Mouse (Mus musculus): Measurements from ENCODE around the gene Wdr43.

Gene Wdr43

DNA sequence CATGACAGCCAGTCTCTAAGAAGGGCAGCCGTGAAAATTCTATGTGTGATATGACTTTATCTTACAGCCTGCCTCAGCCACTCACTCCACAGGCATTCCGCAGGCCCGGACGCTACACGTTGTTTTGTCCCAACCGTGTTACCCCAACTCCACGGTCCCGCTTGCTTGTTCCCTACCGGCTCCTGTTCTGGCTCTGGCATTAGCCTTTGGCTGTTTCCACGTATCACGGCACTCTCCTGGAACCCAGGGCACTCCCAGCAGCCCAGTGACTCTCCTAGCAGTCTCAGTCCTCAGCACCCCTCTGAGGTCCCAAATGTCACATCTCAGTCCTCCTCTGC lies 82.9 kb downstream of the Wdr43 start:
- DNase-seq (ENCODE audit: extremely low spot score, low spot score), result no peak

DNA sequence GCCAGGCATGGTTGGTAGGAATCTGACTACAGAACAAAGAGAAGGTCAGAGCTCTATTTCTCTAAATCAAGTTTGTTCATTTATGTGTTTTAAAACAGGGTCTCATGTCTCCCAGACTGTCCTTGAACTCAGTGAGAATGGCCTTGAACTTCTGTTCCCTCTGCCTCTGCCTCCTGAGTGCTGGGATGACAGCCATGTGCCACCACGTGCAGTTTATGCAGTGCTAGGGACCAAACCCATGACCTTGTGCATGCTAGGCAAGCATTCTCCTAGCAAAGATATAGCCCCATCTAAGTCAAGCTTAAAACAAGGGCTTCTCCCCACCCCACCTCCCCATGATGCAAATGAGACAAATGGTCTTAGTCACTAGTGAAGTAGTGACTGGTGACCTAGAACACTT lies 89.4 kb downstream of the Wdr43 start:
- DNase-seq (ENCODE audit: extremely low spot score, low spot score), result no peak

DNA sequence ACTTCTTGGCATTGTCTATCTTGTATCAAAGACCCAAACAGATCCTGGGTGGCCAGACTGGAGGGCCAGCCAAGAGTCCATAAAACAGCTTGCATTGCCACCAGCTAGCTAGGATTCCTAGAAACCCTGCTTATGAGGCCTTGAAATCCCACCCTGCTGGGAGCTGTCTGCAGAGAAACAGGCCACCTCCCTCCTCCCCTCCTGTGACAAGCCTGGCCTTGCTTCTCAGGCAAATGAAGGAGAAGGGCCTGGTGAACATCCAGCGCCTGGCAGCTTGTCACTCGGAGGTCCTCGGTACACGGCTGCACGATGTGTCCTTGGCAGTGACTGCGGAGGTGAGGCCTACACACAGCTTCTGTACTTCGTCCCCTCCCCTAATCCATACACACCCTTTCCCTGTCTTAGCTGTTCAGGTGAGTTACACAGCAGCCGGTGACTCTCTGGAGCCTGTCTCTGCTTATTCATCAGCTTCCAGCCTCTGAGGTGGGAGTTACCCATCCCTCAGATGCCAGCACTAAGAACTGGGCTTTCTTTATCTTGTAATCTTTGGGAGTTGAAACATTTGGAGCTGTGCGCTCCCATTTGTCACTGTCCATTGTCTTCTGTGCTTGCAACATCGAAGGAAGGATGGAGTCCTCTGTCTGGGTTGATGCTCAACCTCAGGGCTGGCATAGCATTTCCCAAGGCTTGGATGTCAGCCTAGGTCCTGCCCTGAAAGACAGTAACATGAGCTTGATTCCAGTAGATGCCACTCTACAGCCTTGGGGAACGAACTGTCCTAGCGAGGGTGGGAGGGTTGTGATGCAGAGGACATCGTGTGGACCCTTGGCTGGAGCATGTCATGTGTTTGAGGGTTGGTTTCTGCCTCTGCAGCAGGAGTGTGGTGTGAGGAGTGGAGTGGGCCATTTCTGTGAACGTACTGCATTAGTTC lies 90.1 kb downstream of the Wdr43 start:
- no peak for DNase-seq (ENCODE audit: extremely low spot score, low spot score)

DNA sequence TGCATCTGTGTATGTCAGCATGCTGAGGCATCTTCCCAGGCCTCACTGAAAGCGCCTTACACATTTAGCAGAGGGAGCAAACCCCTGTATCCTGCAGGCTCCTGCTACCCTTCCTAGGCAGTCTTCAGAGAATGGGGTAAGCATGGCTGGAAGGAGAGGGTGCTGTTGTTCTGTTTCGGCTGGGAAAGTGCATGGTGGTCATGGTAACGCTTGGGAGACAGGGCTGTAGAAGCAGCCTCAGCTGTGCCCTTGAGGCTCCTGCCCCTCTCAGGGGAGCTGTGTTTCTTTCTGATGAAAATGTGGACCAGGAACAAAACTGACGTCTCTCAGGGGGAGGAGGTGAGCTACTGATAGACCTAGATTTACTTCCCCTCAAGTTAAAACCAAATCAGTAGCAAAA lies 92.0 kb downstream of the Wdr43 start:
- DNase-seq (ENCODE audit: extremely low spot score, low spot score), result no peak
